Mouse (Mus musculus) thymus, adult 2 months (tissue): ENCODE results near the gene Gpr152. TPM values are rescaled to one million over a fixed set of nuclear protein-coding genes. Genes with fewer than 3 reads are reported as not detected.
"Not testable (repeated sequence)": the region's sequence is repeated elsewhere in the genome, so short reads cannot be mapped to it uniquely, and the experiment has no call there.

Experiments used
- DNase-seq: peaks from one replicate; pipeline ENCODE4 v3.0.0; 2021
- H3K27ac ChIP-seq: fragments of 200-500 bp; 2 replicates; pipeline ENCODE4 v1.5.1; 2012; ENCODE audit warnings: low read length, control low read depth; ENCODE audit not compliant: control insufficient read depth, insufficient read depth
- H3K27me3 ChIP-seq: fragments of 200-500 bp; 2 replicates; pipeline ENCODE4 v1.6.1; 2012; ENCODE audit warnings: mild to moderate bottlenecking, low read length, moderate library complexity, mixed read lengths; ENCODE audit not compliant: control insufficient read depth, insufficient read depth
- H3K36me3 ChIP-seq: fragments of 200-500 bp; 2 replicates; pipeline ENCODE4 v1.6.1; 2012; ENCODE audit warnings: mild to moderate bottlenecking, low read length, moderate library complexity; ENCODE audit not compliant: control insufficient read depth, insufficient read depth
- H3K4me1 ChIP-seq: fragments of 200-500 bp; replicated peaks from 2 replicates; pipeline ENCODE4 v1.6.1; 2012; ENCODE audit warnings: low read length; ENCODE audit not compliant: control insufficient read depth, insufficient read depth
- H3K4me3 ChIP-seq: fragments of 200-500 bp; 2 replicates; pipeline ENCODE4 v1.5.1; 2012; ENCODE audit warnings: mild to moderate bottlenecking, low read length, control low read depth, moderate library complexity; ENCODE audit not compliant: control insufficient read depth, insufficient read depth
- CTCF ChIP-seq: fragments of 200-500 bp; IDR thresholded peaks from 2 replicates; pipeline ENCODE4 v1.5.1; 2012; ENCODE audit warnings: mild to moderate bottlenecking, control low read depth, low read length, moderate library complexity, borderline replicate concordance; ENCODE audit not compliant: control insufficient read depth, poor library complexity, insufficient read depth; ENCODE audit errors: extremely low read depth
- POLR2A ChIP-seq: fragments of 200-500 bp; IDR thresholded peaks from 2 replicates; pipeline ENCODE4 v1.6.1; 2012; ENCODE audit warnings: mild to moderate bottlenecking, low read length, control low read depth, moderate library complexity; ENCODE audit not compliant: control insufficient read depth, poor library complexity, insufficient read depth; ENCODE audit errors: extremely low read depth
- WGBS: fragments of 180-500 bp; shearing (Covaris S2); methylation state at CpG from one replicate; pipeline ENCODE4 v1.1.7; 2018; 5-methylcytosine and 5-hydroxymethylcytosine counted together
- polyA plus RNA-seq: library from polyadenylated mRNA; depleted of rRNA; stranded (reverse); fragments of >200 nt; gene quantifications from 2 replicates; pipeline ENCODE4 v1.2.3, GENCODE M21; 2012

Gene Gpr152
- polyA plus RNA-seq, 1 experiment: 0.20 TPM

DNA sequence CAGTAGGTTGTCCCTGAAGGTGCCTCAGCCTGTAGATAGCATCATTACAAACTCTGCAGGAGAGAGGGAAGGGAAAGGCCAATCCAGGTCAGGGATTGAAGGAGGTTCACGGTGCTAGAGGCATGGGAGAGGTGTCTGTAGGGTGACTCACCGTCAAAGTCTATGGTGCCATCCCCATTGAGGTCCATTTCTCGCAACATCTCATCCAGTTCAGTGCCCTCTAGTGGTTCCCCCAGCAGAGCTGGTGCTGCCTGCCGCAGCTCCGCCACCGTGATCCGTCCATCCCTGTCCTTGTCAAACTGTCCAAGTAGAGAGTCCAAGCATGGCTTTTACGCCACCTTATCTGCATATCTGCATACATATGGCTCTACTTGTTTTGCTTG, 3.6 kb upstream of the Gpr152 start:
- 31% methylated on average over 8 of the region's 8 CpGs for WGBS
- H3K4me1 ChIP-seq: peaks cover 14% of the 10 kb centered on the region; the same call in 1 of the 2 replicates
- peak; percentile 44; the same call in 1 of the 2 replicates for TF ChIP-seq CTCF
- not testable (repeated sequence) for H3K36me3 ChIP-seq, DNase-seq, H3K27me3 ChIP-seq, H3K4me3 ChIP-seq, H3K27ac ChIP-seq

DNA sequence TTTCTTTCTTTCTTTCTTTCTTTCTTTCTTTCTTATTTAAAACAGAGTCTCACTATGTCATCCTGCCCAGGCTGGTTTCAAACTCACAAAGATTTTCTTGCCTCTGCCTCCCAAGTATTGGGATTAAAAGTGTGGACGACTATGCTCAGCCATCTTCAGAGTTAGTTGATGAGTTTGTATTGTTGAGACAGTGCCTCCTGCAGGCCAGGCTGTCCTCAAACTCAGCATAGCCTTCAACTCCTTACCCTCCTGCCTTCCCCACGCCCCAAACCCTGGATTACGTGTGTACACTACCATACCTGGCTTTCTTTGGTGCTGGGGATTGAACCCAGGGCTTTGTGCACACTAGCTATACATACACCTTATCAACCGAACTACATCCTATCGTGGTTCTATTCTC, 3.1 kb upstream of the Gpr152 start:
- no peak overlapping the region for H3K27ac ChIP-seq
- H3K4me1 ChIP-seq: peaks cover 14% of the 10 kb centered on the region; the same call in 1 of the 2 replicates
- peaks cover 9% of the 10 kb centered on the region for H3K36me3 ChIP-seq
- TF ChIP-seq POLR2A (no peak), CTCF (no peak)
- H3K27me3 ChIP-seq: no peaks in the 10 kb centered on the region
- no peak for DNase-seq
- H3K4me3 ChIP-seq: no peak overlapping the region
- 89% methylated on average over 5 of the region's 5 CpGs for WGBS

DNA sequence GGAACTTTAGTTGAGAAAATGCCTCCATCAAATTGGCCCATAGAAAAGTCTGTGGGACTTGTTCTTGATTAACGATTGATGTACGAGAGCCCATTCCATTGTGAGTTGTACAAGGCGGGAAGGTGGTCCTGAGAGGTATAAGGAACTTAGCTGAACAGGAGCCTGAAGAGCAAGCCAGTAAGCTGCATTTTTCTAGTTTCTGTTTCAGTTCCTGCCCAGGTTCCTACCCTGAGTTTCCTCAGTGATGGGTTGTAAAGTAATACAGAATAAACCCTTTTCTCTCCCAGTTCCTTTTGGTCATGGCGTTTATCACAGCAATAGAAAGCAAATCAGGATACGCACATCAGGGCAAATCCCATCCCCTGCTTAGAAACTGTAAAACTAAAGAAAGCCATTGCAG, 1.7 kb upstream of the Gpr152 start:
- Histone ChIP-seq H3K27ac (no peak overlapping the region), H3K4me3 (no peak overlapping the region), H3K27me3 (no peaks in the 10 kb centered on the region), H3K4me1 (peaks cover 14% of the 10 kb centered on the region; the same call in 1 of the 2 replicates), H3K36me3 (peaks cover 2% of the 10 kb centered on the region)
- 72% methylated on average over 5 of the region's 5 CpGs for WGBS
- TF ChIP-seq CTCF: no peak
- no peak for TF ChIP-seq POLR2A
- no peak for DNase-seq

DNA sequence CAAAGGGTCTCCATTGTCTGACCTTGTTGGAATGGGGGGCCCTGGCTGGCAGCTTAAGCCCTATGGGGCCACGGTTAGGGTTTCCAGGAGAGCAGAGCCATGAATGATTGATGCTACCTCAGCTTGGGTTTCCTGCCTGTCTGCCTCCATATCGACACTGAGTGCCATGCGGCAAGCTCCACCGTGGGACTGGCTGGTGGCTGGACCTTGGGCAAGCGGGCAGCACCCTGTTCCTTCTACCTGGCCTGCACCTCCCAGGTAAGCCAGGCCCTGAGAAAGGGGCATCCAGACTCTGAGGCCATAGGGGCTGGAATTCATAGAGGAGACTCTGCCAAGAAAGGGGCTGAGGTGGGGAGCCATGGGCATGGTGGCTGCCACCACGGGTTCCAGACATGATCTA, 560 bp downstream of the Gpr152 start:
- Histone ChIP-seq H3K27me3 (no peaks in the 10 kb centered on the region), H3K4me1 (peaks cover 26% of the 10 kb centered on the region), H3K27ac (no peak overlapping the region), H3K36me3 (no peaks in the 10 kb centered on the region), H3K4me3 (no peak overlapping the region)
- DNase-seq: no peak
- no peak for TF ChIP-seq CTCF
- TF ChIP-seq POLR2A: no peak
- 92% methylated on average over 6 of the region's 6 CpGs for WGBS

DNA sequence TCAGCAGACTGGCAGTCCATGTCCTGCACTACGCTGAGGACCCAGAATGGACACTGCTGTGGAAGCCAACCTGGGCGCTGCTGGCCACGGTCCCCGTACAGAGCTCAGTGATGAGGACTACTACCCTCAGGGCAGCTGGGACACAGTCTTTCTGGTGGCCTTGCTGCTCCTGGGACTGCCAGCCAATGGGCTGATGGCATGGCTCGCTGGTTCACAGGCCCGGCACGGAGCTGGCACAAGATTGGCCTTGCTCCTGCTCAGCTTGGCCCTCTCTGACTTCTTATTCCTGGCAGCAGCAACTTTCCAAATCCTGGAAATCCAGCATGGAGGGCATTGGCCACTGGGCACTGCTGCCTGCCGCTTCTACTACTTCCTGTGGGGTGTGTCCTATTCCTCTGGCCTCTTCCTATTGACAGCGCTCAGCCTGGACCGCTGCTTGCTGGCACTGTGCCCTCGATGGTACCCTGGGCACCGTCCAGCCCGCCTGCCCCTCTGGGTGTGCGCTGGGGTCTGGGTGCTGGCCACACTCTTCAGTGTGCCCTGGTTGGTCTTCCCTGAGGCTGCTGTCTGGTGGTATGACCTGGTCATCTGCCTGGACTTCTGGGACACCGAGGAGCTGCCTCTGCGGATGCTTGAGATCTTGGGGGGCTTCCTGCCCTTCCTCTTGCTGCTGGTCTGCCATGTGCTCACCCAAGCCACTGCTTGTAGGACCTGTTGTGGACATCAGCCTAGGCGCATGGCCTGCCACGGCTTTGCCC, 3.0 kb downstream of the Gpr152 start:
- H3K27me3 ChIP-seq: no peaks in the 10 kb centered on the region
- no peaks in the 10 kb centered on the region for H3K36me3 ChIP-seq
- peaks cover 36% of the 10 kb centered on the region for H3K4me1 ChIP-seq
- WGBS: 98% methylated on average over 18 of the region's 18 CpGs
- TF ChIP-seq POLR2A (no peak), CTCF (no peak)
- H3K27ac ChIP-seq: no peak overlapping the region
- H3K4me3 ChIP-seq: no peak overlapping the region
- DNase-seq: no peak

DNA sequence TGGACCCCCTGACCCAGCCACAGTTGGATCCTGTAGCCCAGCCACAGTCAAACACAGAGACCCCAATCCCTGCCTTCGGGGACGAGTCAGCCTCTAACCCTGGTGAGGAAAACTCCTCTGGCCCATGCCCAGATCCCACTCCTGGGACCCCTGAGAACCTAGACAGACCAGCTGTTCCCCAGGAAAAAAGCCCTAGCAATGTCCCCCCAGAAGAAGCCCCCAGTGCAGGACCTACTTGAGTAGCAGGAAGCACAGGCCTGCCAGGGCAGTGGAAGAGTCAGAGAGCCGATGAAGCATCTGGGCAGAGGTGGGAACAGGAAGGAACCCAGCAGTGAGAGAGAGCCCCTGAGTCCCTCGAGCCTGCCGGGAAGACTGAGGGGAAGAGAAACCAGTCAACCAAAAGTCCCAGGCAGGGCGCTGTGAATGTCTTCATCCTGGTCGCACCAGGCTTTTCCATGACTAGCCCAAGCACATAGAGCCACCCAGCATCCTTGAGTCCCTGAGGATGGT, 4.2 kb downstream of the Gpr152 start, which contains the start of gene Cabp4:
TSS of gene Cabp4 (minus strand) at position 275 of the 510 bp plus-strand sequence.
- 65% methylated on average over 7 of the region's 7 CpGs for WGBS
- DNase-seq: no peak
- H3K4me1 ChIP-seq: peaks cover 39% of the 10 kb centered on the region
- no peak within 1 kb of the TSS for H3K4me3 ChIP-seq
- H3K36me3 ChIP-seq: no peaks in the 10 kb centered on the region
- TF ChIP-seq POLR2A: no peak
- no peak for TF ChIP-seq CTCF
- peak within 1 kb of the TSS; percentile 79 for H3K27ac ChIP-seq
- H3K27me3 ChIP-seq: no peaks in the 10 kb centered on the region
